Comparison of ENCODE assay signal across 12 mouse cellular contexts in the genomic region with DNA sequence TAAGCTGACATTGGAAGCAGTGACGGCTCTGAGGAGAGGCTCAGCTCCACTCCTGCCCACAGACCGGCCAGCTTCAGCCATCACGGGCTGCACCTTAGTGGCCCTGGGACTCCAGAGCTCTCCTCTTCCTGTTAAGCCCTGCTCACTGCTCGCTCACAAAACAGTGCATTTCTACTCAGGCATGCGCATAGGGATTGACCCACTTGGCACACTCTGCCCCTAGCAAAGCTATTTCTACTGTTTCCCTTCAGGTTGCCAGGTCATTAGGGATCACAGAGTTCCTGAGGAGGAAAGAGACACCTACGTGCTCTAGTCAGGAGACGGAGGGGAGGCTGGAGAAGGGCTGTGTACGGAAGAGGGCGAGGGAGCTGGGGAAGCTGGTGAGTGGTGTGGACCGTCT. TPM values are rescaled to one million over a fixed set of nuclear protein-coding genes. Genes with fewer than 3 reads are reported as not detected.
DNase-seq lines count a peak whose midpoint lies in the region; ATAC-seq and TF ChIP-seq lines count a peak whose summit lies in the region.
"Had no signal": no experiment of that assay in that cellular context is flagged by ENCODE, and none has a peak within 500 bp of the region (broad histone marks: within the 10 kb centered on the region; RNA-seq: fewer than 3 reads in every experiment).

No protein-coding gene starts in this region.

- peaks cover 43% of the 10 kb centered on the region for H3K36me3 ChIP-seq in forebrain, embryonic 12.5 days (replicated peaks)
- H3K36me3 ChIP-seq in forebrain, postnatal 0 days (ENCODE audit: insufficient read depth), result peaks cover 55% of the 10 kb centered on the region
- H3K36me3 ChIP-seq in liver, adult 2 months (ENCODE audit: control insufficient read depth, insufficient read depth, low read length), result peaks cover 15% of the 10 kb centered on the region
- H3K36me3 ChIP-seq in midbrain, embryonic 15.5 days (replicated peaks), result 0 out of 2 replicates have a peak, but pooled peaks cover 9% of the 10 kb centered on the region
- peaks cover 29% of the 10 kb centered on the region for H3K36me3 ChIP-seq in hindbrain, embryonic 16.5 days (ENCODE audit: control insufficient read depth, insufficient read depth, low read length)

- 69% methylated on average over 10 of the region's 10 CpGs for WGBS in forebrain, embryonic 12.5 days
- 69% methylated on average over 10 of the region's 10 CpGs for WGBS in forebrain, postnatal 0 days
- 31% methylated on average over 10 of the region's 10 CpGs for WGBS in liver, adult 2 months
- 70% methylated on average over 10 of the region's 10 CpGs for WGBS in midbrain, embryonic 15.5 days
- WGBS in hindbrain, embryonic 16.5 days, result 77% methylated on average over 10 of the region's 10 CpGs

- peaks cover 14% of the 10 kb centered on the region for H3K4me1 ChIP-seq in forebrain, embryonic 12.5 days
- no peaks in the 10 kb centered on the region for H3K4me1 ChIP-seq in forebrain, postnatal 0 days (ENCODE audit: insufficient read depth)
- peaks cover 14% of the 10 kb centered on the region for H3K4me1 ChIP-seq in liver, adult 2 months (ENCODE audit: control insufficient read depth, insufficient read depth, low read length)
- peaks cover 4% of the 10 kb centered on the region; the same call in 1 of the 2 replicates for H3K4me1 ChIP-seq in midbrain, embryonic 15.5 days
- H3K4me1 ChIP-seq in hindbrain, embryonic 16.5 days (ENCODE audit: control insufficient read depth, insufficient read depth, low read depth, low read length), result no peaks in the 10 kb centered on the region
- H3K4me1 ChIP-seq: limb, embryonic 13.5 days had no signal

- no peak overlapping the region for H3K4me2 ChIP-seq in forebrain, embryonic 12.5 days
- no peak overlapping the region for H3K4me2 ChIP-seq in forebrain, postnatal 0 days (ENCODE audit: low read depth)
- H3K4me2 ChIP-seq in midbrain, embryonic 15.5 days, result no peak overlapping the region
- no peak overlapping the region for H3K4me2 ChIP-seq in hindbrain, embryonic 16.5 days (ENCODE audit: low read length)
- H3K4me2 ChIP-seq: limb, embryonic 13.5 days had no signal

- TF ChIP-seq CTCF in forebrain, postnatal 0 days (IDR thresholded peaks at IDR 0.05; ENCODE audit: low read depth), result no peak
- no peak for TF ChIP-seq CTCF in liver, adult 2 months (IDR thresholded peaks at IDR 0.05; ENCODE audit: low read depth, low read length)

- H3K79me2 ChIP-seq in liver, adult 2 months (ENCODE audit: control insufficient read depth, insufficient read depth, low read length), result no peaks in the 10 kb centered on the region

- no peaks in the 10 kb centered on the region for H3K27me3 ChIP-seq in forebrain, embryonic 12.5 days
- no peaks in the 10 kb centered on the region for H3K27me3 ChIP-seq in forebrain, postnatal 0 days (ENCODE audit: insufficient read depth, low read length)
- H3K27me3 ChIP-seq in liver, adult 2 months (ENCODE audit: control insufficient read depth, insufficient read depth, low read length), result no peaks in the 10 kb centered on the region
- no peaks in the 10 kb centered on the region for H3K27me3 ChIP-seq in midbrain, embryonic 15.5 days (replicated peaks)
- H3K27me3 ChIP-seq in hindbrain, embryonic 16.5 days (replicated peaks; ENCODE audit: control insufficient read depth, insufficient read depth, low read length), result no peaks in the 10 kb centered on the region
- H3K27me3 ChIP-seq: CH12.LX; limb, embryonic 13.5 days had no signal

- no peak for DNase-seq in forebrain, postnatal 0 days
- peak; percentile 90 for DNase-seq in liver, adult 2 months (ENCODE audit: extremely low read depth, low read depth, low spot score)
- DNase-seq in liver, result no peak
- DNase-seq in gonadal fat pad, adult 2 months (ENCODE audit: low read depth), result peak; percentile 61
- DNase-seq: embryo, embryonic 11 days; heart, adult 18-20 months; lung, postnatal 36 days had no signal

- TF ChIP-seq POLR2A in liver, adult 2 months (IDR thresholded peaks at IDR 0.05; ENCODE audit: extremely low read depth, insufficient read depth, low read length), result no peak

- H3K9ac ChIP-seq in forebrain, embryonic 12.5 days, result no peak overlapping the region
- no peak overlapping the region for H3K9ac ChIP-seq in forebrain, postnatal 0 days
- H3K9ac ChIP-seq in liver, adult 2 months (ENCODE audit: low read depth, low read length), result no peak overlapping the region
- H3K9ac ChIP-seq in midbrain, embryonic 15.5 days, result no peak overlapping the region
- H3K9ac ChIP-seq in hindbrain, embryonic 16.5 days (ENCODE audit: low read depth, low read length), result no peak overlapping the region
- H3K9ac ChIP-seq: limb, embryonic 13.5 days had no signal

- H3K4me3 ChIP-seq in forebrain, embryonic 12.5 days (replicated peaks), result no peak overlapping the region
- H3K4me3 ChIP-seq in forebrain, postnatal 0 days (ENCODE audit: low read depth, low read length), result no peak overlapping the region
- H3K4me3 ChIP-seq in liver, adult 2 months (ENCODE audit: insufficient read depth, low read depth, low read length), result no peak overlapping the region
- no peak overlapping the region for H3K4me3 ChIP-seq in midbrain, embryonic 15.5 days
- H3K4me3 ChIP-seq in hindbrain, embryonic 16.5 days (ENCODE audit: low read length), result no peak overlapping the region
- H3K4me3 ChIP-seq: limb, embryonic 13.5 days had no signal

- no peak for ATAC-seq in forebrain, embryonic 12.5 days (ENCODE audit: low FRiP score)
- no peak for ATAC-seq in forebrain, postnatal 0 days
- no peak for ATAC-seq in midbrain, embryonic 15.5 days (replicated peaks)
- no peak for ATAC-seq in hindbrain, embryonic 16.5 days

- 0 out of 2 replicates have a peak overlapping the region, but pooled peaks have one; percentile 51 for H3K27ac ChIP-seq in forebrain, embryonic 12.5 days
- H3K27ac ChIP-seq in forebrain, postnatal 0 days (ENCODE audit: low read depth, low read length), result no peak overlapping the region
- H3K27ac ChIP-seq in liver, adult 2 months (replicated peaks; ENCODE audit: insufficient read depth, low read depth, low read length), result peak overlapping the region; percentile 5; the same call in 1 of the 2 replicates
- 0 out of 2 replicates have a peak overlapping the region, but pooled peaks have one; percentile 15 for H3K27ac ChIP-seq in midbrain, embryonic 15.5 days
- H3K27ac ChIP-seq in hindbrain, embryonic 16.5 days (ENCODE audit: low read depth, low read length), result no peak overlapping the region
- H3K27ac ChIP-seq: limb, embryonic 13.5 days had no signal

- no peaks in the 10 kb centered on the region for H3K9me3 ChIP-seq in forebrain, embryonic 12.5 days
- no peaks in the 10 kb centered on the region for H3K9me3 ChIP-seq in forebrain, postnatal 0 days (ENCODE audit: low read length)
- no peaks in the 10 kb centered on the region for H3K9me3 ChIP-seq in midbrain, embryonic 15.5 days
- no peaks in the 10 kb centered on the region for H3K9me3 ChIP-seq in hindbrain, embryonic 16.5 days (ENCODE audit: control insufficient read depth, low read length)
- H3K9me3 ChIP-seq: limb, embryonic 13.5 days had no signal

RNA-seq across cellular contexts. Expression of gene Zfp839, which starts 15.9 kb away (rescaled TPM):
- 4.8 and 5.0 TPM in 2 replicates for polyA plus RNA-seq in forebrain, embryonic 12.5 days (2016; fragmentation: Nextera tagmentation; extraction: Ambion mirVana)
- total RNA-seq in forebrain, postnatal 0 days (2014; rRNA removed), result 4.5 and 5.9 TPM in 2 replicates
- polyA plus RNA-seq in forebrain, postnatal 0 days (2015; fragmentation: Nextera tagmentation; extraction: Ambion mirVana), result 0.63 and 2.4 TPM in 2 replicates
- 4.0 TPM in 2 replicates for total RNA-seq in liver, adult 2 months (2014; rRNA removed)
- 3.1 and 4.8 TPM in 2 replicates for polyA plus RNA-seq in liver, adult 2 months (2012; rRNA removed)
- polyA plus RNA-seq in gonadal fat pad, adult 2 months (2012; rRNA removed), result 7.0 and 8.2 TPM in 2 replicates
- polyA plus RNA-seq in midbrain, embryonic 15.5 days (2015; fragmentation: Nextera tagmentation; extraction: Ambion mirVana), result 3.9 and 4.4 TPM in 2 replicates
- 3.6 and 3.7 TPM in 2 replicates for polyA plus RNA-seq in hindbrain, embryonic 16.5 days (2015; fragmentation: Nextera tagmentation; extraction: Ambion mirVana)

RNA-seq across cellular contexts. Expression of gene Cinp, which starts 23.0 kb away (rescaled TPM):
- 67.3 and 77.2 TPM in 2 replicates for polyA plus RNA-seq in forebrain, embryonic 12.5 days (2016; fragmentation: Nextera tagmentation; extraction: Ambion mirVana)
- total RNA-seq in forebrain, postnatal 0 days (2014; rRNA removed), result 93.6 and 116 TPM in 2 replicates
- 82.2 and 92.3 TPM in 2 replicates for polyA plus RNA-seq in forebrain, postnatal 0 days (2015; fragmentation: Nextera tagmentation; extraction: Ambion mirVana)
- total RNA-seq in liver, adult 2 months (2014; rRNA removed), result 20.4 and 20.8 TPM in 2 replicates
- 22.5 and 23.1 TPM in 2 replicates for polyA plus RNA-seq in liver, adult 2 months (2012; rRNA removed)
- polyA plus RNA-seq in gonadal fat pad, adult 2 months (2012; rRNA removed), result 36.5 and 47.3 TPM in 2 replicates
- polyA plus RNA-seq in midbrain, embryonic 15.5 days (2015; fragmentation: Nextera tagmentation; extraction: Ambion mirVana), result 76.3 and 85.4 TPM in 2 replicates
- polyA plus RNA-seq in hindbrain, embryonic 16.5 days (2015; fragmentation: Nextera tagmentation; extraction: Ambion mirVana), result 80.9 and 98.1 TPM in 2 replicates

RNA-seq across cellular contexts. Expression of gene Tecpr2, which starts 23.1 kb away (rescaled TPM):
- polyA plus RNA-seq in forebrain, embryonic 12.5 days (2016; fragmentation: Nextera tagmentation; extraction: Ambion mirVana), result 8.3 and 8.8 TPM in 2 replicates
- 20.8 and 25.6 TPM in 2 replicates for total RNA-seq in forebrain, postnatal 0 days (2014; rRNA removed)
- polyA plus RNA-seq in forebrain, postnatal 0 days (2015; fragmentation: Nextera tagmentation; extraction: Ambion mirVana), result 3.4 and 5.6 TPM in 2 replicates
- 2.5 and 3.0 TPM in 2 replicates for total RNA-seq in liver, adult 2 months (2014; rRNA removed)
- polyA plus RNA-seq in liver, adult 2 months (2012; rRNA removed), result 3.2 and 3.8 TPM in 2 replicates
- 7.0 and 7.9 TPM in 2 replicates for polyA plus RNA-seq in gonadal fat pad, adult 2 months (2012; rRNA removed)
- 8.9 and 9.4 TPM in 2 replicates for polyA plus RNA-seq in midbrain, embryonic 15.5 days (2015; fragmentation: Nextera tagmentation; extraction: Ambion mirVana)
- 5.3 and 7.0 TPM in 2 replicates for polyA plus RNA-seq in hindbrain, embryonic 16.5 days (2015; fragmentation: Nextera tagmentation; extraction: Ambion mirVana)

RNA-seq across cellular contexts. Expression of gene Mok, which starts 25.2 kb away (rescaled TPM):
- polyA plus RNA-seq in forebrain, embryonic 12.5 days (2016; fragmentation: Nextera tagmentation; extraction: Ambion mirVana), result 11.4 and 11.6 TPM in 2 replicates
- total RNA-seq in forebrain, postnatal 0 days (2014; rRNA removed), result 12.8 and 20.5 TPM in 2 replicates
- 20.6 and 22.1 TPM in 2 replicates for polyA plus RNA-seq in forebrain, postnatal 0 days (2015; fragmentation: Nextera tagmentation; extraction: Ambion mirVana)
- 0.07 and 0.18 TPM in 2 replicates for total RNA-seq in liver, adult 2 months (2014; rRNA removed)
- 0.20 TPM in 1 of 2 replicates, not detected in the other for polyA plus RNA-seq in liver, adult 2 months (2012; rRNA removed)
- polyA plus RNA-seq in gonadal fat pad, adult 2 months (2012; rRNA removed), result 1.9 and 3.1 TPM in 2 replicates
- polyA plus RNA-seq in midbrain, embryonic 15.5 days (2015; fragmentation: Nextera tagmentation; extraction: Ambion mirVana), result 17.0 and 17.2 TPM in 2 replicates
- polyA plus RNA-seq in hindbrain, embryonic 16.5 days (2015; fragmentation: Nextera tagmentation; extraction: Ambion mirVana), result 13.9 and 16.8 TPM in 2 replicates

Comparison
In these comparisons a context has a peak if more than half of its experiments do, and no peak if none do; other contexts are left out.
1. H3K27ac ChIP-seq: peak in forebrain, embryonic 12.5 days (single experiment), liver, adult 2 months (single experiment) and midbrain, embryonic 15.5 days (single experiment); none in forebrain, postnatal 0 days (single experiment) and hindbrain, embryonic 16.5 days (single experiment).
2. DNase-seq: peak in liver, adult 2 months (single experiment) and gonadal fat pad, adult 2 months (single experiment); none in forebrain, postnatal 0 days (single experiment) and liver (single experiment).